ENCODE assay signal across 9 mouse cellular contexts in genomic region chr1:154723537-154724286, GRCm38 (mm10).
DNase-seq lines count a peak whose midpoint lies in the region; ATAC-seq and TF ChIP-seq lines count a peak whose summit lies in the region.
"Had no signal": no experiment of that assay in that cellular context is flagged by ENCODE, and none has a peak within 500 bp of the region (broad histone marks: within the 10 kb centered on the region; RNA-seq: fewer than 3 reads in every experiment).

No protein-coding gene starts in this region.

- peak; percentile 49 for ATAC-seq in forebrain, embryonic 12.5 days (ENCODE audit: low FRiP score)
- peak; percentile 28; the same call in 1 of the 2 replicates for ATAC-seq in limb, embryonic 12.5 days (ENCODE audit: insufficient number of reproducible peaks, insufficient read depth, low FRiP score, low TSS enrichment, low read depth)

- peak overlapping the region; percentile 61 for H3K4me3 ChIP-seq in layer of hippocampus, adult 2 months
- peak overlapping the region; percentile 42 for H3K4me3 ChIP-seq in forebrain, embryonic 12.5 days (replicated peaks)
- H3K4me3 ChIP-seq in limb, embryonic 12.5 days (replicated peaks), result peak overlapping the region; percentile 18
- H3K4me3 ChIP-seq: heart, embryonic 15.5 days had no signal

- H3K36me3 ChIP-seq in forebrain, embryonic 12.5 days (replicated peaks), result no peaks in the 10 kb centered on the region
- H3K36me3 ChIP-seq in limb, embryonic 12.5 days, result no peaks in the 10 kb centered on the region
- H3K36me3 ChIP-seq: heart, embryonic 15.5 days had no signal

- H3K4me2 ChIP-seq in forebrain, embryonic 12.5 days, result peak overlapping the region; percentile 79
- H3K4me2 ChIP-seq in limb, embryonic 12.5 days, result peak overlapping the region; percentile 42
- H3K4me2 ChIP-seq: heart, embryonic 15.5 days had no signal

- H3K27me3 ChIP-seq in forebrain, embryonic 12.5 days, result peaks cover 58% of the 10 kb centered on the region
- peaks cover 71% of the 10 kb centered on the region for H3K27me3 ChIP-seq in limb, embryonic 12.5 days

- peak overlapping the region; percentile 84 for H3K27ac ChIP-seq in layer of hippocampus, adult 2 months
- no peak overlapping the region for H3K27ac ChIP-seq in forebrain, embryonic 12.5 days
- no peak overlapping the region for H3K27ac ChIP-seq in limb, embryonic 12.5 days
- H3K27ac ChIP-seq: heart, embryonic 15.5 days had no signal

- peaks cover 24% of the 10 kb centered on the region for H3K4me1 ChIP-seq in forebrain, embryonic 12.5 days
- peaks cover 19% of the 10 kb centered on the region for H3K4me1 ChIP-seq in limb, embryonic 12.5 days (replicated peaks)

- under 1% methylated on average over 19 of the region's 19 CpGs for WGBS in forebrain, embryonic 12.5 days
- WGBS in limb, embryonic 12.5 days, result 5% methylated on average over 19 of the region's 19 CpGs

- H3K9me3 ChIP-seq in forebrain, embryonic 12.5 days, result no peaks in the 10 kb centered on the region
- H3K9me3 ChIP-seq in limb, embryonic 12.5 days, result no peaks in the 10 kb centered on the region
- H3K9me3 ChIP-seq: heart, embryonic 15.5 days had no signal

- DNase-seq in layer of hippocampus, adult 2 months (ENCODE audit: low spot score in 2 of 2), result no peak
- no peak for DNase-seq in layer of hippocampus, adult 9-10 months (ENCODE audit: low spot score)
- DNase-seq in right cerebral cortex, postnatal 25 days, result peak; percentile 40
- no peak for DNase-seq in cerebellum, postnatal 10 days
- DNase-seq in cerebellum, postnatal 4 days (ENCODE audit: low spot score in 2 of 2), result no peak
- no peak for DNase-seq in ovary, postnatal 14 days (ENCODE audit: low spot score)

- peak overlapping the region; percentile 43; the same call in 1 of the 2 replicates for H3K9ac ChIP-seq in forebrain, embryonic 12.5 days
- no peak overlapping the region for H3K9ac ChIP-seq in limb, embryonic 12.5 days (replicated peaks)
- H3K9ac ChIP-seq: heart, embryonic 15.5 days had no signal

- TF ChIP-seq CTCF in layer of hippocampus, adult 2 months (conservative IDR thresholded peaks at IDR 0.05), result no peak
